Mouse (Mus musculus): ENCODE data around the gene Sult1c2. TPM values are rescaled to one million over a fixed set of nuclear protein-coding genes. Genes with fewer than 3 reads are reported as not detected.
"Not testable (repeated sequence)": the region's sequence is repeated elsewhere in the genome, so short reads cannot be mapped to it uniquely, and the experiment has no call there.

Sult1c2 gene
- 0.98 and 2.3 TPM in 2 replicates for total RNA-seq (2021)
- long read RNA-seq, experiment 1: 0 reads
- long read RNA-seq, experiment 2, partial matches to known transcripts: 2 of 3 reads
- long read RNA-seq, experiment 2, other reads (novel, unspliced or antisense): 0 of 3 reads

DNA sequence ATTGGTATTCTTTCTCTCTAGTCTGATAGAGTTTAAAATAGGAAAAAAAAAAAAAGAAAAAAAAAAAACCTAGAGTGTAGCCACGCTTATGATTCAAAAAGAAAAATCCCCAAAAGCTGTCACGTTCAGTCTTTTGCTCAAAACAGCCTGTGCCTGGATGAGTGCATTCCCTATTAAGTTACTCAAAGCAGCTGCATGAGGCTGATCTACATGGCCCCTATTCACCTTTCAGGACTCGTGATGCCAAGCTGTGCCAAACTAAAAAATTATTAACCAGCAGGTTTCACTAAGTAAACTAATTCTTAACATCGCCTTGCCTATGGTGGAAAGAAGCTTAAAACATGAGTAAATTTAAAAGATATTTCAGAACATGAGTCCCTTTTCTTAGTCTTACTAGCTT, at the start of gene Sult1c2:
Sult1c2 (minus strand) TSS at position 134 of the 400 bp plus-strand sequence.
- no peak for DNase-seq

- DNase-seq: not testable (repeated sequence)
These were observed 33.0 kb upstream of the Sult1c2 start for GRCm38 (mm10) chr17:53879006-53879675.

GRCm38 (mm10) chr17:53874433-53874832, 28.3 kb upstream of the Sult1c2 start:
- peak; percentile 15 for DNase-seq

DNA sequence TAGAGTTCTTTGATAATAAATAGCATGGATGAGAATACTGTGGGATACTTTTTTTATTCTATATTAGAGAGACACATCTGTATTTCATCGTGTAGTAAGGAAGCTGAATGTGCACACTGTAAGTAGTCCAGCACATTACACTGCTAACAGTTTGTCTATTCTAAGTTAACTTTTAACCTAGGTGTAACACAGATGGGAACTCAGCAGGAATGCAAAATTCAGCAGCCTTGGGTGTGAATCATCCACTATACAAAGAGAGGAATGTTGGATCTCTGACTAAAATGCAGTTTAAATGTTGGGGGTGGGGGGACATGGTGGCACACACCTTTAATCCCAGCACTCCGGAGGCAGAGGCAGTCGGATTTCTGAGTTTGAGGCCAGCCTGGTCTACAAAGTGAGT, 26.1 kb upstream of the Sult1c2 start:
- no peak for DNase-seq

GRCm38 (mm10) chr17:53869931-53870330, 23.8 kb upstream of the Sult1c2 start:
- DNase-seq: no peak

GRCm38 (mm10) chr17:53865260-53865955, 19.3 kb upstream of the Sult1c2 start:
- DNase-seq: no peak

GRCm38 (mm10) chr17:53860548-53860947, 14.4 kb upstream of the Sult1c2 start:
- no peak for DNase-seq

DNA sequence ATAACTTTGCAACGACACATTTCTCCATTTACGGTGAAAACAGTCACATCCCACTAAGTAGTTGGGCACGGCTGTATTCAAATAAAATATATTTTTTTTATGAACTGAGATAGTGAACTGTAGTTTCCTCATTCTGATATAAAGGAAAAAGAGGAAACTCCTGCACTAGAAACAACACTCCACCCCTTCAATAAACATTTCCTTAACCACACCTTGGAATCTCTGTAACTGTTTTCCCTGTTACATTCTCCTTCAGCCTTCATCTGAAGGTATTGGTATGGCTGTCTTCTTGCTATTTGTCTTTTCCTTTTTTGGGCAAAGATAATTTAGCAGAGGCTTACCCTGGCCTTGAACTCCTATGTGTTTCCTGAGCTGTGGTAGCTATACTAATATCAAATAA, 8.9 kb upstream of the Sult1c2 start:
- no peak for DNase-seq

DNA sequence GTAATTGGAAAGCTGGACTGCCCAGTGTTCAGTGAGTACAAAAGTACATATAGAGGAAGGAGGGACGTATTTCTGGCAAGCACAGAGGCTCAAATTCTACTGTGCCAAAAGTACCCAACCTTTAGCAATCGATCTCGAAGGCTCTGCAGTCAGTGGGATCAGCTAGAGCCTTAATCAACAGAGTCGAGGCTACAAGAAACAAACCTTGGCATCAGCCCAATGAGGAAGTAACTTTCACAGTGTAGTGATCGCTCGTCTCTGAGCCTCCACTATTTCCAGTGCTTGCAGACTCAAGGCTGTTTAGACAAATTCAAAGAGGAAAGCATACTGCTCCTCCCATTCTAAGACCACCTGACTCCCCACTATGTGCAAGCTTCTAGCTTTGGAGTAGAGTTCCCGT, 343 bp downstream of the Sult1c2 start:
- peak; percentile 57 for DNase-seq

- peak; percentile 28 for DNase-seq
These were observed 12.8 kb downstream of the Sult1c2 start for GRCm38 (mm10) chr17:53833366-53833765.

GRCm38 (mm10) chr17:53803974-53804373, 42.2 kb downstream of the Sult1c2 start:
- DNase-seq: not testable (repeated sequence)

- no peak for DNase-seq
These were observed 62.8 kb downstream of the Sult1c2 start for GRCm38 (mm10) chr17:53783381-53783780.

Other genes with a start within 250 kb of the Sult1c2 start
- 3.3 and 5.2 TPM in 2 replicates for gene Sgo1, start 157.0 kb downstream of the Sult1c2 start, total RNA-seq (2021)
- not detected in 2 replicates for gene Sult1c1, start 144.3 kb upstream of the Sult1c2 start, total RNA-seq (2021)

All from adrenal gland, postnatal 14 days (tissue).